Mouse (Mus musculus): Measurements from ENCODE around the gene Adora3. TPM values are rescaled to one million over a fixed set of nuclear protein-coding genes. Genes with fewer than 3 reads are reported as not detected.

The Adora3 gene
- total RNA-seq (2021) = not detected in 2 replicates
- long read RNA-seq = 0 reads

DNA sequence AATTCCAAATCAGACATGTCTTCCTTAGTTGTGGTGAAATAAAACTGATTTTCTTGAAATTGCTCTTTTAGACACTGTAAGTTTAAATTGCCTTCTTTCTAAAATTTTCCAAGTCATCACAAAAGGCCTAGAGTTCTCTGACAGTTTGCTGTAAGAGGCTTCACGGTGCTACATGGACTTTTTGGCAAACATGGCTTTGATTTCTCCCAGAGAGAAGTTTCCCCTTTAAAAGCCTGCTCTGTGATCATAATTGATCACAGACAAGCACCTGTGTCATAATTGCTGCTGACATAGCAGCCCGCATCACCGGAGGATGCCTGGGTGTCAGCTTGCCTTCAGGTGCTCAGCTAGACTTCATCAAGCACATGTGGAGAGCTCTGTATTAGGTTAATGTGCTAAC is at the start of gene Adora3, which contains the start of gene Tmigd3:
TSS of gene Adora3 (plus strand) at position 301 of the 400 bp plus-strand sequence.
TSS of gene Tmigd3 (plus strand) at position 346 of the 400 bp plus-strand sequence.
- DNase-seq = no peak

DNA sequence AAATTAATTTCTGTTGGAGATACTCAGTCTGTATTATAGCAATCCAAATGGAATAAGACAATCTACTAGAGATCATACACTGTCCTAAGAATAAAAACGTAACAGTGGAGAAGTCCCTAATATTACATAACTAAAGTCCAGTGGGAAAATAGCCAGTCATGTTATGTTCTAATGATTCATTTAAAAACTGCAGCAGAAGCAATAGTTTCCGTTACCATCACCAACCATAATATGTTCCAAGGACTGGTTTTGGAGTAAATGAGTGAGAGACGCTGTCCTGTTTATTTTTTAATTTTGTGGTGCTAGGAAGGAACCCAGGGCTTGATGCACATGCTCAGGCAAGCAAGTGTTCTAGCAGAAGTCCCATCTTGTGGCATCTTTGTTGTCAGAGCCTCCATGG is 49.2 kb upstream of the Adora3 start:
- DNase-seq = no peak

DNA sequence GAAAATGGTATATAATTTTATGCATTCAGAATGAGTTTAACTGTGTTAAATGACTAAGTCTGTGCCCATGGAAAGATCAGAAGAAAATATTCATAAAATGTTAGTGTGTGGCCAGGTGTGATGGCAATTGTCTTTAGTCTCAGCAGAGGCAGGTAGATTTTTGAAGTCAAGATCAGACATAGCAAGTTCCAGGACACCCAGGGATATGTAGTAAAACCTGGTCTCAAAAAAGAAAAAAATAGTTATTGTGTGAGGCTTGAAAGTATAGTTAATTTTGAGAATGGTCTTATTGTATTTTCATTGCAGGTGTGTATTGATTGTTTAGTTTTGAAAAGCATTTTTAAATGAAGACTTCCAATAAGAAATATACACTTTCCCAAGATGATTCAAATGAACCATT is 47.0 kb upstream of the Adora3 start:
- no peak for DNase-seq

DNA sequence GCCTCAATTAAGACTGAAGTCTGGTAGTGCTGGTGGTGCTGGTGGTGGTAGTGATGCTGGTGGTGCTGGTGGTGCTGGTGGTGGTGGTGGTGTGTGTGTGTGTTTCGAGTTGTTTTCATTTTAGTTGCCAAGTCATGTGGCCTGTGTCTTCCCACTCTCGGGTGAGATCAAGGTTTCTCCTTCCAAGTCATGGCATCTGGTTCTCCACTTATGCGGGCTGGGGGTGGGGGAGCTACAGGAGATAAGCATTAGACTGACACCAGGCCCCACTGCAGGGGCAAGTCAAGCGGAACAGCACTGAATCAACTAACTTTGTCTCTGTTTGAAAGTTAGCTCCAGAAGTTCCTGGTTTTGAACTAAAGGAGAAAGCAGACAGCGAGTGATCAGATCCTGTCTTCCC is 46.6 kb upstream of the Adora3 start:
- no peak for DNase-seq

DNA sequence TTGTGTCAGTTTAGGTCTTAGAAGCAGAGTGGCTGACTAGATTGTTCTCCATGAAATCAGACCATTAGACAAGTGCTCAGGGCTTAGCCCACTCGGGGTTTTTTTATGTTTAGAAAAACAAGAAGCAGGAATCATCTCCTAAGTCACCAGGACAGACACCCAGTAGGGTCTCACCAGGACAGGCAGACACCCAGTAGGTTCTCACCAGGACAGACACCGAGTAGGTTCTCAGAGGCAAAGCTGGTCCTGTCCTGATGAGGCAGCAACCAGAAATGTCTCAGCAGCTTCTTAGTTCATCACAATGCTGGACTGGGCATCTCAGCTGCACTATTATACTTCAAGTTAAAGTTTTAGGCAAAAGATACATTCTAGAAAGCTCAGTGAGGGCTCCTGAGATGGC is 46.0 kb upstream of the Adora3 start:
- no peak for DNase-seq

DNA sequence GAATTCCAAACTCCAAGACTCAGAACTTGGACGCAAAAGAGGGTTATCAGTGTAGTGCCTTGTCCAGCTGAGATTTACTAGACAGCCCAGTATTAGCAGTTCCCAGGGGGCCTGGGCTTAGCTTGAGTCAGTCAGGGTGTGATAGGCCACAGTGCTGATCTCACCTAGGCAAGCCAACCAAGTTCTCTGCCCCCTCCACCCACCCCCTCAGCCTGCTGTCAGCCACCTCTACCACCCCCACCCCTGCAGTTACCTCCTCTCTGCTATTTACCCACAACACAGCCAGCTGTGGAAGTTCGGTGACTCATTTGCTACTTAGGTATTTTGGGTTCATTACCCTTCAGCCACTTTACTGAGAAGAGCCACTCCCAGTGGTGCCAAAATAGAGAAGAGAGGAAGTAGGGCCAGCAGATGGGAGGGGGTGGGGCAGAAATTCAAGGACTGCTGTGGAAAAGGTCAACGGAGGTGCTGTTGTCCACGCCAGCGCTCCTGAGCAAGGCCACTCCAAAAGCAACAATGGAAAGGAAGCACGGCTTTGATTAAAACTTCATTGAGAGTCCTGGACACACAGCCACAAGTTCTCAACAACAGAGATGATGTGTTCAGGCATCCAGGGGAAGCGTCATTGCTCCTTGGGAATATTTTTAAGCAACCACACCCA is 45.0 kb upstream of the Adora3 start:
- peak; percentile 41 for DNase-seq

DNA sequence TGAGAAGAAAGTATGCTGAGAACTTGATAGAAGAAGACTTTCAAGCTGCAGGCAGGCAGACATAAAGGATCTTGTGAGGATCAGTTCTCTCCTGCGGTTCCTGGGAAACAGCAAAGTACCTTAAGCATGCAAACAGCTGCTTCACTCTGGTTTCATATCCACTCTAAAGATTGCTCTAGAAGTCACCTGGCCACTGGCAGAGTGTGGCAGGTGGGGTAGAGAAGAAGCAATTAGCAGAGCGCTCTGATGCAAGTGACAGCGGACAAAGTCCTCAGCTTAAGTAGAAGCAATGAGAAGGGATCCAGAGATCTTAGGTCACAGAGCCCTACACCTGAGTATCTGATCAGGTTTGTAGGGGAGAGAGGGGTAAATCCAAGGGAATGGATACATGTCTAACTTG is 39.1 kb upstream of the Adora3 start:
- no peak for DNase-seq

DNA sequence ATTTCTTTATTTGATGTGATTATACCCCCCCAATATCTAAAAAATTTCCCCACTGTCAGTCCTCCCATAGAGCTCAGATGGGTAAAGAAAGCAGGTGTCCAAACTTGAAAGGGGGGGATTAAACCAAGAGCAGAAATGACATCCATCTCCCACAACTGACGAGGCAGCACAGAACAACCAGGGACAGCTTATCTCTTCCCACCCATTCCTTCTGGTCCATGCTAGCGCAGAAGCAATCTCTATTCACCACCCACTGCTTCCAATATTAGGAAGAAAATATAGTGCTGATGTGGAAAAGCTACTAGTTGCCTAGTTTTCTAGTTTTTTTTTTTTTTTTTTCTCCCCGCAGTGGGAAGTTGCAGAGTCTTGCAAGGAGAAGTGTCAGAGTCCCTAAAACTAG is 34.8 kb upstream of the Adora3 start:
- DNase-seq = no peak

DNA sequence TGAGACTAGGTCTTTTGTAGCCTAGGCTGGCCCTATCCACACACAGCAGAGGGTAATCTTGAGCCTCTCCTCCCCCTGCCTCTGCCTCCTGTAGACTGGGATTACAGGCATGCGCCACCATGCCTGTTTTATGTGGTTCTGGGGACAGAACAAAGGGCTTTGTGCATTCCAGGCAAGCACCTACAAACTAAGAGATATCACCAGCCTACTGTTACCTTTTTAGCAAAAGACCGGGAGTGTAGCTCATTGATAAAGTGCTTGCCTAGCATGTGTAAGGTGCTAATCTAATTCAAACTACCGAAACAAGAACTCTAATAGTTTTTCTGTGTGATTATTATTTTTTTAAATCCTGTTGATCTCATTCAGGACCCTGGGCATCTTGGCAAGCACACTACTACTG is 33.8 kb upstream of the Adora3 start:
- DNase-seq = no peak

DNA sequence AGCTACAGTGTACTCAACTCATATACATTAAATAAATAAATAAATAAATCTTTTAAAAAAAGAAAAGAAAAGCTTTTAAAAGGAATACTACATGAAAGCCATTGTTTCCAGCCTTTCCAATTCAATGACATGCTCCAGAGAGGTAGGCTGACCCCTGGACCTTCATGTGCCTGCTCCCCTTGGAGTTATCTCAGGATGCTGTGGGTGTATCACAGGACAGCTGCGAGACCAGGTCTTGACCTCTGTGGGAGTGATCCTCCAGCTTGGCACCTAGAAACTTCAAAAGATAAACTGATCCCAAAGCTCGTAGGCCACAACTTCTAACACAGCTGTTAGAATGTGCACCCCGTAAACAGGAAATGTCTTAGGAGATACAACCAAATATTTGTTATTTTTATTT is 32.0 kb upstream of the Adora3 start:
- no peak for DNase-seq

DNA sequence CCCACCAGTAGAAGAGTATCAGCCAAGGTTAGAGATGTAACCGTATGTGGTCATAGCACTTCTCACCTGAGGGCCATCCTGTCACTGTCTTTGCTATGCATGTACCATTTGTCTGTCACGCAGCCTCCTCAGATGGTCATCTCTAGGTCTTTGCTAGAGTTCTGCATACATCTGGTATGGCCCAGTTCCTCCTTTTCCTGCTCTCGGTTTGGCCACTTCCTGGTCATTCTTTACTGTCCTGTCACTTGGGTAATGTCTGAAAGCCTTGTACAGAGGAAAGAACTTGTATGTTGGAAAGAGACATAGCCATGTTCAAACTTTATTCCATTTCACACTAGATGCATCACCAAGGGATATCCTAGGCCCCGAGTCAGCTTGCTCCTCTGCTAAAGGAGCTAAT is 30.8 kb upstream of the Adora3 start:
- no peak for DNase-seq

DNA sequence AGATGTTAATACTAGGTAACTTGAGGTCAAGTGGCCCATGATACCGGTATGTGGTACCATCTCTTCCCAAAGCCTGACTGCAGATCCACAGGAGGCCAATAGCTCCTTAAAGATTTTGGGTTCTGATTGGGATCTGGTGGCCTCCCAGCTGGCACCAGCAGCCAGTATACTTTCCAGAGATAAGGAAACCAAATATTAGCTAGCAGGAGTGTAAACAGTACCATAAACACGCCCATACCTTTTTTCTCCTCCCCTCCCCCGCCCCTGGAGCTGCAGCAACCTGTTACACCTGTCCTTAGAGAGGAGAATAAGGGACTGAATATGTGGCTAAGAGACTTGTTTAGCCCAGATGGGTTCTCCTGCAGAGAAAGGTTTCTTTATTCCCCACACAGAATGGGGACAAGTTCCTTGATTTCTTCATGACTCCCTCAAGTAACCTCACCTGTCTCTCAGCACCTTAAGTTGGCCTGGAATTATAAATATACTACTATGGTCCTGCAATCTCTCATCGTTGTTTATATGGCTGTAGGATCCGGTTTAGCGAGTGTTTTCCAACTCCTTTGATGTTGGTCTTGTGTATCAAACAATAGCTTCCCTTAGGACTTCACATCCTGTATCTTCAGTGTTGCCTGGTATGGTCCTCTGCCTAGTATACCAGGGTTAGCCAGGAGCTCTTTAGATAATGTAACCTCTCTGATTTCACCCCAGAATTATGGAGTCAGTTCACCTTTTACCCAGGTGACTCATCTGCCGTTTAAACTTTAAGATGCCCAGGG is 24.2 kb upstream of the Adora3 start:
- DNase-seq = no peak

DNA sequence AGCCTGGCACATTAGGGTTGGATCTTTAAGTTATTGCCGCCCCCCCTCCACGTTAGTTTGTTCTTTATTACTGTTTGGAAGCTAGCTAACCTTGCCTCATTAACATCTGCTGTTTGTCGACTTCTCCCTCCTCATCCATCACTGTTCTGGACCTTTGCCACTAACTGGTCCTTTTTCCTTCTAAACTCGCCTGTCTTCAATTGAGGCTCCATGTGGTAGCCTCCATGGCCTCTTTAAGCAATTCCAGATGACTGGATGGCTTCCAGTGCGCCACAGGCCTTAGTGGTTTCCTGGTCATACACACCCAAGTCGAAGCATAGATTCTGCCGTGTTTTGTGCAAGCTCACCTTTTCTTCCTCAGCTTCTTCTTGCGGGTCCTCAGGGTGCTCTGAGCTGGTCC is 16.9 kb upstream of the Adora3 start:
- no peak for DNase-seq

DNA sequence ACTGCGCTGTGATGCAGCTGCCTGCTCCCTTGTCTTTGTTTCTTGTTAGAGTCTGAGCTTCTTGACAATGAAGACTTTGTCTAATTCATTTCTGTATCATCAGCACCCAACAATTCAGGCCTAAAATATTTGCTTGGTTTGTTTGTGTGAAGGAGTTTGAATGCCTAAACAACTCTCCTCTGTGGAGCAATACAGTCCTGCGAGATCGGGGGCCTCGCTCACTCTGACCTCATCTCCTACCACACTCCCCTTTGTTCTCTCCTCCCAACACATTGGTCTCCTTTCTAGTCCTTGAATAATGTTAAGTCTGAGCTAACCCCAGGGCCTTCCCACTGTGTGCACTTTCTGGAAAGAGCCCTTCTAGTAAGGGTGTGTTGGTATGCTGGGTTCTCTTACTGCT is 15.9 kb upstream of the Adora3 start:
- no peak for DNase-seq

DNA sequence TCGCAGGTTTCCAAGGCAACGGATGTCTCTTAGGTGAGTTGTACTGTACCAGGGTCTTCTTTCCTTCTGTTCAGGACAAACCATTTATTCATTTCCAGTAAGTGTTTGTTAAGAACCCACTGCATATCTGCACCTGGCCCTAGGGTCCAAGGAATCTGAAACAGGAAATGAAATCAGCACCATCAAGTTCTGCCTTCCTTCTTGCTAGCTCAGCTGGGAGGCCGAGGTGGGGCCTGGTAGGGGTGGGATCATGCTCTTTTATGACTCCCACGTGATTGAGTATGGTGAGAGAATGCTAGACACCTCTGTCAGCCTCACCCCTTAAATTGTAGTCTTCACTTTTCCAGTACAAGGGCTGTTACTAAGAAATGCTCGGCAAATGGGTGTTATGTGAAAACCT is 13.1 kb upstream of the Adora3 start:
- DNase-seq = no peak

DNA sequence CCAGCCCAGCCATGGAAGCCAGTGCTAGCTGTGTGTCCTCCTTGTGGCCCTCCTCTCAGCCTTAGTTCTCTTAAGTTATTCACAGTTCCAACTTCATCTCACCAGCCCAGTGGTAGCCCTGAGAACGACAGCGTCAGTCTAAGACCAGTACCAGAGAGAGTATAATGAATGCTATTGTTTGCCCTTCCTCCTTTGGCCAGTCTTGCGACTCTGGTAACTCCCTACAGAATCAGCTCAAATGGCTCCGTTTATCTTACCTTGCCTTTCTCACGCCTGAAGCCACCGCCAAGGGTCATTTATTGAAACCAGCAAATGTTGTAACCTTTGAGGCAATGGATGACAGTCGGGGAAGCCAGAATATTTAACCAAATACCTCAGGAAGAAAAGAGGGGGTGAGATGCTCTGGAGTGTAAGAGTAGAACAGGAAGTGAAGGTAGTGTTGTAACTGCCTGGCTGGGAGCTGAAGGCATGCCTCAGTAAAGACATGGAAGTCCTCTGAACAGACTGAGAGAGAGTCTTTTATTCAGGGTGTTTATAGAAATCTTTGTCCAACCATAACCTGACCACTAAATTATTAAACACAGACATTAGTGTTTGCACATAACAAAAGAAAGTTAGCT is 8.8 kb upstream of the Adora3 start:
- DNase-seq = no peak

DNA sequence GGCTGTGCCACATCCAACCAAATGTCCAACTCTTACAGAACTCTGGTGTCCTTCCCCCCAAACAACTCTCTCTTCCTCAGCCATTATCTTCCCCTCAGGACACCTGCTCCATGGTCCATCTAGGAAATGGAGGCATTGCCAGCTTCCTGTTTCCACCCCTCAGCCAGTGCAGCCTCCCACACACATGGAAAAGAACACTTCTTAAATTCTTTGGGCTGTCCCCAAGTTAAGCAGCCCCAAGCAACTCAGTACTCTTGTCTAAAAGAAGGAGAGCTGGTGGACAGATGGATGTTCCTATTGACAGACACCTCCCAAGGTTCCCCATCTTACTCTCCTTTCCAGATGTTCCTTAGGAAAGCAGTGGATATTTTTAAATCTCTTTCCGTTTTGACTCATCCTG is 6.5 kb upstream of the Adora3 start:
- DNase-seq = no peak

DNA sequence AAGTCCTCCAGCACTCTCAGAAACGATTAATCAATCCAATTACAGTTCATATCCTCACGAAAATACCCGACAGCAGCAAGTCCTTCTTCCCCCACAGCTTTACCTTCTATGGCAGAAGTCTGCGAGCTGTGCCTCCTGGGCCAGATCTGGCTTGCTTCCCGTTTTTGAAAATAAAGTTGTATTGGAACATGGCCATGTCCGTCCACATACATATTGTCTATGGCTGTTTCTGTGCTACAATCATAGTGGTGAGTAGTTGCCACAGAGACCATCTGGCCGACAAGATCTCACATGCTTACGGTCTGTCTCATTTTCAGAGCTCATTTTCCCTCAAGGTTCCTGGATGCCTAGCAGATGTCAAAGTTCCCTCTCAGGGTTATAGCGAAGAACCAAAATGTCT is 5.5 kb upstream of the Adora3 start:
- no peak for DNase-seq

DNA sequence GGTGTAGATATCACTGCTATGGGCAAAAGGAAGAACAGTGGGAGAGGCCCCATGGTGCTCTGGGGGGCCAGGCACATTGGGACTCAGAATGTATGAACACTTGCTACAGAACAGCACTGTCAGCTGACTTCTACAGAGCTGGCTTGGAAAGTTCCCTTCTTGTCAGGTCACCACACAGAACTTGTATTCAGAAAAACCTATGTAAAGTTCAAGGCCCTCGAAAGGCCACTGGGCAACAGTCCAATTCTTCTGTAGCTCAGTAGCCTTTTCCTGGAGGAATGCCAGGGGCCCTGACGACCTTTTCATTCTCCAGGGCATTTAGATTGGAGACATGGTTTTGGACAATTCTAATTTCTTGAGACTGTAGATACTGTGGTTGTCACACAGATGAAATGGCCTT is 2.5 kb upstream of the Adora3 start:
- DNase-seq = peak; percentile 75

DNA sequence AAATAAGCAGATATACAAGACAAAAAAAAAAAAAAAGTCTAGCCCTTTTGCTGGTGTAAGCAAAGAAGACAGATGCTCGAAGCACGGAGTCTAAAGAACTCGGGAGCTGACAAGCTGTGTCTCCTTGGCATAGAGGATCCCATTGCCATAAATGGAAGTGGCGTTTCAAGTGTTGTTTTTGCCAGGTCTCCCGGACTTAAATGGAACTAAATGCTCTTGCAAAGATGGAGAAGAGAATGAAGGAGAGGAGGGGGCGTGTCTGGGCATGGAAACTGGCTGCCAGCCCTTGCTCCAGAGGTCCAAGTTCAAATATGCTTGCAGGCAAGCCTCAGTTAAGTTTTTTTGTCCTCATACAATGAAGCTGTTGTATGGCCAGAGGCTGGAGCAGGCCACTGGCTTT is 1.4 kb downstream of the Adora3 start:
- DNase-seq = no peak

DNA sequence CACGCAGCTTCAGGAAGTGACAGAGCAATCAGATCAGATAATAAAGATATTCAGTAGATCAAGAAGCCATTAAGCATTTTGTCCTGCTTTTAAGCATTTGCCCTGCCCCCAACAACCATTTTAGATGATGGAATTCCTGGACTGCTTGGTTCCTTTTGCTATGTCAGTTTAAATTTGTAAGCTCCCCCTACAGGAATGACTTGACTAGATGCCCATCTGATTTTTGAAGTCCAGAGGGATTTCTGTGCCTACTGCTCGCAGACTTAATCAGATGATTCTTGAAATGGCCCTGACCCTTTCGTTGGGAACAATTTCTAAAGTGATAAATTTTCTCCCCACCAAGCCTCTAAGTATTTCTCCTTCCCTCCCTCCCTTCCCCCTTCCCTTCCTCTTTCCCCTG is 1.9 kb downstream of the Adora3 start:
- no peak for DNase-seq

DNA sequence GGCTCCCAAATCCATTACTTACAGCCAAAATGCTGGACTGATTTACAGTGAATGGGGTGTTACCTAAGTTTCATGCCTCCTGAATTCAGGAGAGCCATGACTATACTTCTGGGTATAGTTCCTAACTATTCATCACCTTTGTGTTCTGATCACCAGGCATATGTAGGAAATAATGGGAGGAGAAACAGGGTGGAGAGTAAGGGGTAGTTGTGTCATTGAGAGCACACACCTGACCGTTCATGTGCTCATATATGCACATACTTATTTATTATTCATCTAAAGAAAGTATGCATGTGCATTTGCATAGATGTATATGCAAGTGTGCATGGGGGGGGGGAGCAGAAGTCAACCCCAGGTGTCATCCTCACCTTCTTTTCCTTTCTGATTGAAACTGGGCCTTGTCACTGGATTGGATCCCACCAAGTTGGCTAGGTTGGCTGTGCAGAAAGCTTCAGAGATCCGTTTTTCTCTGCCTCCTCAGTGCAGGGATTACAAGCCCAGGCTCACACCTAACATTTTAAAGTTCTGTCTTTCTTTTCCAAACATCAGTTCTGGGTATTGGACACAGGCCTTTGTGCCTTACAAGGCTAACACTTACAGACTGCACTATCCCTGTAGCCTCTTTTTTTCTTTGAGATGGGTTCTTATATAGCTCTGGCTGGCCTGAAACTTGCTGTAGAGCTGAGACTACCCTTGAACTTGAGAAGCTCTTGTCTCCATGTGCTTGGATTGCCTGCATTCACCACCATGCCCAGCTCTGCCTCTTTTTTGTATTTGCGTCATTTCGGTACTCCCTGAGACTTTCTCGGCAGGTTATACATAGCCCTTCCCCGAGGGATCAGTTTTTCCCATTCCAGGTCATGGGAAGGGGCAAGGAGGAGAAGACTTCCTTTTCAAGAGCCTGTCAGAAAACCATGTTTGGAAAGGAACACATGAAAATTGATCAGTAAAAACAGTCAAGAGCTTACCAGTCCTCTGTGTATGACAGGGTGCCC is 3.1 kb downstream of the Adora3 start:
- no peak for DNase-seq

Data from adrenal gland, postnatal 25 days (tissue).